Mouse (Mus musculus): ENCODE data around the gene Sec24a. TPM values are rescaled to one million over a fixed set of nuclear protein-coding genes. Genes with fewer than 3 reads are reported as not detected.
"Not testable (repeated sequence)": the region's sequence is repeated elsewhere in the genome, so short reads cannot be mapped to it uniquely, and the experiment has no call there.

The Sec24a gene
- polyA plus RNA-seq, 1 experiment, result 11.0 TPM

DNA sequence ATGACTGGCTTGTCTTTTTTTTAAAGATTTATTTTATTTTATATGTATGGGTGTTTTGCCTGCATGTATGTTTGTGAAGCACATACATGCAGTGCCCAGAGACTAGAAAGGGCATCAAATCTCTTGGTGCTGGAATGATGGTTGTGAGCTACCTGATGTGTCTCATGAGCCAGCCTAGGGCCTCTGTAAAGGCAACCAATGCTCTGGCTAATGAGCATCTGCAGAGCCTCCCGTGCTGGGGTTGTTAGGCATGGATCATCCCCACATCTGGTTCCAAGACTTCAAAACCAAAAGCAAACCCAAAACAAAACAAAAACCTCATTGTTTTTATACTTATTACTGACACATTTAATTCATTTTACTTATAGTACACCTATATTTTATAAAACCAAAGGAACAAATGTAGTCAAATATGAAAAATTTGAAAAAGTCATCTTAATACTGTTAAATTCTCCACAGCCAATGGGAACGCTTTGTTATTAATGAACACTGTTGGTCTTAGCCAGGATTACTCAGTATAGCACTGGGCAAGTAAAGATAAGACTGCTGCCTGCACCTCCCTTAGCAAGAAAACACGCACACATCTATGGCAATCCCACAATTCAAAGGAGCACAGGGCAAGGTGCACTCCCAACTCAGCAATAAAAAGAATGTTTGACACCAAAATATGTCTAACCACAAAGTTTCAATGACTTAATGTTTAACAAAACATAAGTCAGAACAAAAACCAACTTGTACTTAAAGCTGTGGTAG lies 24.6 kb downstream of the Sec24a start:
- no peaks in the 10 kb centered on the region for H3K4me1 ChIP-seq (ENCODE audit: control insufficient read depth, insufficient read depth, low read length)
- WGBS, result 90% methylated on average over 3 of the region's 3 CpGs
- H3K27me3 ChIP-seq (ENCODE audit: control insufficient read depth, insufficient read depth, low read length), result no peaks in the 10 kb centered on the region
- no peak for DNase-seq
- TF ChIP-seq CTCF (IDR thresholded peaks at IDR 0.05; ENCODE audit: borderline replicate concordance, insufficient read depth, low read depth, low read length) (no peak), POLR2A (IDR thresholded peaks at IDR 0.05; ENCODE audit: borderline replicate concordance, insufficient read depth, low read length) (no peak)
- H3K4me3 ChIP-seq (replicated peaks; ENCODE audit: insufficient read depth, low read depth, low read length), result no peak overlapping the region
- H3K27ac ChIP-seq (ENCODE audit: insufficient read depth, low read length), result no peak overlapping the region

GRCm38 (mm10) chr11:51734218-51734617 lies 29.2 kb downstream of the Sec24a start:
- not testable (repeated sequence) for H3K27me3 ChIP-seq (ENCODE audit: control insufficient read depth, insufficient read depth, low read length); H3K4me1 ChIP-seq (ENCODE audit: control insufficient read depth, insufficient read depth, low read length); H3K27ac ChIP-seq (ENCODE audit: insufficient read depth, low read length); DNase-seq; H3K4me3 ChIP-seq (replicated peaks; ENCODE audit: insufficient read depth, low read depth, low read length)
- 96% methylated on average over 13 of the region's 13 CpGs for WGBS

- H3K4me3 ChIP-seq (replicated peaks; ENCODE audit: insufficient read depth, low read depth, low read length), result no peak overlapping the region
- H3K27ac ChIP-seq (ENCODE audit: insufficient read depth, low read length), result no peak overlapping the region
- no peak for DNase-seq
- no peaks in the 10 kb centered on the region for H3K4me1 ChIP-seq (ENCODE audit: control insufficient read depth, insufficient read depth, low read length)
- WGBS, result 83% methylated on average over 1 of the region's 1 CpGs
- no peaks in the 10 kb centered on the region; the same call in 1 of the 2 replicates for H3K27me3 ChIP-seq (ENCODE audit: control insufficient read depth, insufficient read depth, low read length)
- no peak for TF ChIP-seq POLR2A (IDR thresholded peaks at IDR 0.05; ENCODE audit: borderline replicate concordance, insufficient read depth, low read length)
- no peak for TF ChIP-seq CTCF (IDR thresholded peaks at IDR 0.05; ENCODE audit: borderline replicate concordance, insufficient read depth, low read depth, low read length)
Observed at GRCm38 (mm10) chr11:51732883-51733282, 30.6 kb downstream of the Sec24a start.

GRCm38 (mm10) chr11:51721066-51721465 lies 42.4 kb downstream of the Sec24a start:
- no peak for DNase-seq
- H3K27ac ChIP-seq (ENCODE audit: insufficient read depth, low read length), result no peak overlapping the region
- TF ChIP-seq POLR2A (IDR thresholded peaks at IDR 0.05; ENCODE audit: borderline replicate concordance, insufficient read depth, low read length) (no peak), CTCF (IDR thresholded peaks at IDR 0.05; ENCODE audit: borderline replicate concordance, insufficient read depth, low read depth, low read length) (no peak)
- H3K4me3 ChIP-seq (replicated peaks; ENCODE audit: insufficient read depth, low read depth, low read length), result no peak overlapping the region
- 96% methylated on average over 11 of the region's 11 CpGs for WGBS
- no peaks in the 10 kb centered on the region for H3K4me1 ChIP-seq (ENCODE audit: control insufficient read depth, insufficient read depth, low read length)
- no peaks in the 10 kb centered on the region for H3K27me3 ChIP-seq (ENCODE audit: control insufficient read depth, insufficient read depth, low read length)

GRCm38 (mm10) chr11:51707080-51707479 lies 56.4 kb downstream of the Sec24a start:
- WGBS, result 94% methylated on average over 13 of the region's 13 CpGs

DNA sequence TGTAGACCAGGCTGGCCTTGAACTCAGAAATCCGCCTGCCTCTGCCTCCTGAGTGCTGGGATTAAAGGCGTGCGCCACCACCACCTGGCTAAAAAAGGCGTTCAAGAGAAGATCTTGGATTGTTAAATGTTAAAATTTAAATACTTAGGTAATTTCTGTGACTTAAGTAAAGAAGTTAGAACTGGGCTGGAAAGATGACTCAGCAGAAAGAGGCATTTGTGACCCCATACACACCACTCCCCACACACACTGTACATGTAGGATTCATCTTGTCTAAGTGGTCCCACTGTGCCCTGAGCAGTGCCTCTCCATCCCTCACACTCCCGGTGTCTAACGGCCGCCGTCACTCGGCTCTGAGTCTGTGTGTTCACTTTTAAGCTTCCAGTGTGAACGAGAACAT lies 57.0 kb downstream of the Sec24a start:
- DNase-seq, result no peak
- Histone ChIP-seq H3K4me1 (ENCODE audit: control insufficient read depth, insufficient read depth, low read length) (no peaks in the 10 kb centered on the region), H3K4me3 (replicated peaks; ENCODE audit: insufficient read depth, low read depth, low read length) (no peak overlapping the region), H3K27me3 (ENCODE audit: control insufficient read depth, insufficient read depth, low read length) (no peaks in the 10 kb centered on the region), H3K27ac (ENCODE audit: insufficient read depth, low read length) (no peak overlapping the region)
- WGBS, result 94% methylated on average over 10 of the region's 10 CpGs
- no peak for TF ChIP-seq CTCF (IDR thresholded peaks at IDR 0.05; ENCODE audit: borderline replicate concordance, insufficient read depth, low read depth, low read length)
- TF ChIP-seq POLR2A (IDR thresholded peaks at IDR 0.05; ENCODE audit: borderline replicate concordance, insufficient read depth, low read length), result no peak

More at GRCm38 (mm10) chr11:51707080-51707479, 56.4 kb downstream of the Sec24a start:
- TF ChIP-seq CTCF (IDR thresholded peaks at IDR 0.05; ENCODE audit: borderline replicate concordance, insufficient read depth, low read depth, low read length) (no peak), POLR2A (IDR thresholded peaks at IDR 0.05; ENCODE audit: borderline replicate concordance, insufficient read depth, low read length) (no peak)
- H3K27me3 ChIP-seq (ENCODE audit: control insufficient read depth, insufficient read depth, low read length), result no peaks in the 10 kb centered on the region
- H3K4me3 ChIP-seq (replicated peaks; ENCODE audit: insufficient read depth, low read depth, low read length), result no peak overlapping the region
- DNase-seq, result no peak
- H3K27ac ChIP-seq (ENCODE audit: insufficient read depth, low read length), result no peak overlapping the region
- H3K4me1 ChIP-seq (ENCODE audit: control insufficient read depth, insufficient read depth, low read length), result no peaks in the 10 kb centered on the region

DNA sequence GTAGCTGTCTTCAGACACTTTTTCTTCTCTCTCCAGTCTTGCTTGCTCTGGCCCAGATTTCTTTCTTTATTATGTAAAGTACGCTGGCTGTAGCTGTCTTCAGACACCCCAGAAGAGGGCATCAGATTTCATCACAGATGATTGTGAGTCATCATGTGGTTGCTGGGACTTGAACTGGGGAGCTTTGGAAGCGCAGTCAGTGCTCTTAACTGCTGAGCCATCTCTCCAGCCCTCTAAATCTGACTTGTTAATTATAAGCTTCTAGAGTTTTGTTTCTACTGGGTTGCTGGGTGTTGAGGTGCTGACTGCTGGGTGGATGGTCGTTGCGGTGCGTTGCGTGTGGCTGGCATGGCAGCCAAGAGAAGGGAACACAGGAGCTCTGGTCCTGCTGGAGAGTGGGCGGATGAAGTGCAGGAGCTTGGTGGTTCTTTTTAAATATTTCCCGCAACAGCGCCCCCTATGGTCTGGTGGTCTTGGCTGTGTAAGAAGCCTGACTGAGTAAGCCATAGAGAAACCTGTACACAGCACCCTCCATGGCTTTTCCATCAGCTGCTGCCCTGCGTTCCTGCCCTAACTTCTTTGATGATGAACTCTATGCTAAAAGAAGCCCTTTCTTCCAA lies 59.9 kb downstream of the Sec24a start:
- Histone ChIP-seq H3K27me3 (ENCODE audit: control insufficient read depth, insufficient read depth, low read length) (no peaks in the 10 kb centered on the region), H3K27ac (ENCODE audit: insufficient read depth, low read length) (no peak overlapping the region), H3K4me1 (ENCODE audit: control insufficient read depth, insufficient read depth, low read length) (no peaks in the 10 kb centered on the region), H3K4me3 (replicated peaks; ENCODE audit: insufficient read depth, low read depth, low read length) (no peak overlapping the region)
- DNase-seq, result no peak
- WGBS, result 67% methylated on average over 10 of the region's 10 CpGs
- TF ChIP-seq CTCF (IDR thresholded peaks at IDR 0.05; ENCODE audit: borderline replicate concordance, insufficient read depth, low read depth, low read length) (no peak), POLR2A (IDR thresholded peaks at IDR 0.05; ENCODE audit: borderline replicate concordance, insufficient read depth, low read length) (no peak)

DNA sequence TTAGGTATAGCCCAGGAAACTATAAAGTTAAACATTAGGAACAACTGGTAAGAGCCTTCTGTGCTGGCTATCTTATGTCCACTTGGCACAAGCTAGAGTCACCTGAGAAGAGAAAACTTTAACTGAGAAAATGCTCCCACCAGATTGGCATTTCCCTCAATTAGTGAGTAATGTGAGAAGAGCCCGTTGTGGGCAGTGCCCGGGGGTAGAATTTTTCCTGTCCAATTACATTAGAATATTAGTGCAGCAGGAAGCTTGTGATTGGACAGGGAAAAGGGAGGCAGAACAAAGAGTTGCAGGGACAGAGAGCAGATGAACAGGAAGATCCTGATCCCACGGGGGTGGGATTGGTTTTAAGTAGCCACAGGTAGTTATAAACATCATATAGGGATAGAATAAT lies 60.6 kb downstream of the Sec24a start:
- Histone ChIP-seq H3K4me1 (ENCODE audit: control insufficient read depth, insufficient read depth, low read length) (no peaks in the 10 kb centered on the region), H3K27ac (ENCODE audit: insufficient read depth, low read length) (no peak overlapping the region), H3K27me3 (ENCODE audit: control insufficient read depth, insufficient read depth, low read length) (no peaks in the 10 kb centered on the region), H3K4me3 (replicated peaks; ENCODE audit: insufficient read depth, low read depth, low read length) (no peak overlapping the region)
- no peak for TF ChIP-seq POLR2A (IDR thresholded peaks at IDR 0.05; ENCODE audit: borderline replicate concordance, insufficient read depth, low read length)
- TF ChIP-seq CTCF (IDR thresholded peaks at IDR 0.05; ENCODE audit: borderline replicate concordance, insufficient read depth, low read depth, low read length), result no peak
- 74% methylated on average over 3 of the region's 3 CpGs for WGBS
- no peak for DNase-seq
